Mouse (Mus musculus): ENCODE measurements around the gene Naip6. TPM values are rescaled to one million over a fixed set of nuclear protein-coding genes. Genes with fewer than 3 reads are reported as not detected.
"Not testable (repeated sequence)": the region's sequence is repeated elsewhere in the genome, so short reads cannot be mapped to it uniquely, and the experiment has no call there.

Gene Naip6
- total RNA-seq (2021): under 1 TPM; 0.09 to 0.11 TPM

DNA sequence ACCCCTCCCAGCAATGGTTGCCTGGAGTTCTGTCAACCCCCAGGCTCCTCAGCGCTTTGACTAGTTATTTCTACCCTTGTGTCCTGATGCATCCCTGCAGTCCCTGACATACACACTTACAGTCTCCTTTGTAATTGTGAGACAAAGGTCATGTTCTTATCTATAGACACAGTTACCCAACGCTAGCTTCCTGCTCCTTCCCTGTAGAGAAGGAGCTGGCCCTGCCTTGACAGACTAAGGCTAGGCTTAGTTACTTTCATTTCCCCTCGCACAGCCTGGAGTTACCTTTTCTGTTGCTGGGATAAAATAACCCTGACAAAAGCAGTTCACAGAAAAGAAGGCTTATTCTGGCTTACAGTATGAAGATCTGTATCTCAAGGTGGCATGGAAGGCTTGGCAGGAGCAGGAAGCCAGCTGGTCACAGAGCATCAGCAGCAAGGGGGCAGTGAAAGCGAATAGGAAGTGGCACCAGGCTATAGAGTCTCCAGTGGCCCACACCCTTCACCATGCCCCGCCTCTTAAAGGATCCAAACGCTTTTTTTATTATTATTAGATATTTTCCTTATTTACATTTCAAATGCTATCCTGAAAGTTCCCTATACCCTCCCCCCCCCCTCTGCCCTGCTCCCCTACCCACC, at the start of gene Naip6:
Gene Naip6, minus strand, starts transcription at position 419 of the 638 bp plus-strand sequence.
- intact Hi-C loops (cut with DNase I); DNase-seq (ENCODE audit: low spot score in 2 of 2): not testable (repeated sequence)

DNA sequence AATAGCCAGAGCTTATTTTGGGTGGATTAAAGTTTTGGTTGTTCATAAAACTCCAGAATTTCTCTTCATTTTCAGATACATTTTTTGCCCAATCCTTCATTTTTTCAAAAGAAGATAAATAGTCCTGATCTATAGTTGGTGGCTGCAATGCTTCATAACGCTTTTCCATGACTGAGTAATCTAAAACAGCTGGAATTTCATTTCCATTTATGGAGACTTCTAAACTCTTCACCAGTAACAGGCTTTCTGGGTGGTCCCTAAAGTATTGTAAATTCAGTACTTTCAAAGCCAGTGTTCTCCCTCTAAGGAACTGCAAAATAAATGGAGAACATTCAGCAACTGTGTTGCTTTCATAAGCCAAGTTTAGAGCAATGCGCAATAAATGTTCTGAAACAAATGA, 34.8 kb upstream of the Naip6 start:
- intact Hi-C loops (cut with DNase I); DNase-seq (ENCODE audit: low spot score in 2 of 2): not testable (repeated sequence)

DNA sequence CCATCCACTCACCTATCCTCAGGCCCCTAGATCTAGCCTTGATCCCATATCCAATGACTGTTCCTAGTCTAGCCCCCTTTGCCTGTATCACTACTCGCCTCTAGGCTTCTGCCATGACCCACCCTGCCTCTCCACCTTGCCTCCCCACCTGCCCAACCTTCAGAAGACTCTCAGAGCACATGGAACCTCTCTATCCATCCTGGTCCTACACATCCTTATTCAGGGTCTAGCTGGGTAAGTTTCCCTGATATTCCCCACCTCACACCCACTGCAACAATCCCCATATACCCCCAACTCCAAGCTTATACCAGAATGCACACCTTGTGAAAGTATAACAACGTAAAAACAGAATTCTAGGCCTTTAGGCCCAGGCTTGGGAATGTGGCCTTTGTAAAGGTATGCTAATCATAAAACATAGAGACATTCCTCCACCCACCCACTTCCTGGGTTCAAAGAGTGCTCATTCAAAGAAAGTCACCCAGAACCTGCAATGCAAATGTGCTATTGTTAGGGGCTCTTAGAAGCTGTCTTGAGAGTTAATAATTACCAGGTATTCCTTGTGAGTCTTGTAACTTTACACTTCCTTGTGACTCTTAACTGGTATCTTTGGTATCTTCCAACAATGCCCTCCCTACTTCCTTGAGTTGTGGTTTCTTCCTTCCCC, 32.2 kb upstream of the Naip6 start:
- intact Hi-C loops (cut with DNase I); DNase-seq (ENCODE audit: low spot score in 2 of 2): not testable (repeated sequence)

DNA sequence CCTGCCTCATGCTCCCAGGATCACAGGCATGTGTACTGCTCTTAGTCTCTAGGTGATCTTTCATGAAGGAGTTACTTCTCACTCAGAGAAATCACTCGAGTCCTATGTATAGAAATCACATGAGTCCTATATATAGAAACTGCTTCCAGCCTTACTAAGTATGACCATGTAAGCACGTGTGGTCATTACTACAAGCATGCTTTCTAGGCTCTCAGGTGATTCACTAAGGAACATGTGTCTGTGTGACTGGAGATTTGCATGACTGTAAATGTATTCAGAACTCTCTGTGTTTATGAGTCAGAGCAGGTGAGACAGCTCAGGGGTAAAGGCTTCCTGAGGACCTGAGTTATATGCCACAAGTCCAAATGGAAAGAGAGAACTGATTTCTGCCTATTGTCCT, 24.3 kb upstream of the Naip6 start:
- intact Hi-C loops (cut with DNase I): loop anchor here (2.0 kb wide), 1 partner anchor 79 kb away; no protein-coding TSS in a partner anchor
- DNase-seq (ENCODE audit: low spot score in 2 of 2): no peak

DNA sequence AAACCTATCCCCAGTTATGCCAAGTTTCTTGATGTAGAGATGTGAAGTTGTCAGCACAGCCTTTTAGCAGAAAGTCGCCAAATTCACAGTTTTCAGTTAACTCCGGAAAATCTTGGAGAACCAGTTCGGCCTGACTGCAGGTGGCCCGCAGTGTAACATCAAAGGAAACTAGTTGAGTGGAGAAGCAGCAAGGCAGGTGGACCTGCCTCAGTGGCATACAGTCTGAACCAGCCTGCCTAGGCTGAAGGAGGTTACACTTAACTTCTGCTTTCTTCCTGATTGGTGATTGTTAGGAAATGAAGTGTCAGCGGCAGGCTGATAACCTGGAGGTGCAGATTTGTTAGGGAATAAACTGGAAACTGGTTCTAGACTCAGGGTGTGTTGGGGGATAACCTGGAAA, 14.3 kb upstream of the Naip6 start:
- DNase-seq (ENCODE audit: low spot score in 2 of 2); intact Hi-C loops (cut with DNase I): not testable (repeated sequence)

DNA sequence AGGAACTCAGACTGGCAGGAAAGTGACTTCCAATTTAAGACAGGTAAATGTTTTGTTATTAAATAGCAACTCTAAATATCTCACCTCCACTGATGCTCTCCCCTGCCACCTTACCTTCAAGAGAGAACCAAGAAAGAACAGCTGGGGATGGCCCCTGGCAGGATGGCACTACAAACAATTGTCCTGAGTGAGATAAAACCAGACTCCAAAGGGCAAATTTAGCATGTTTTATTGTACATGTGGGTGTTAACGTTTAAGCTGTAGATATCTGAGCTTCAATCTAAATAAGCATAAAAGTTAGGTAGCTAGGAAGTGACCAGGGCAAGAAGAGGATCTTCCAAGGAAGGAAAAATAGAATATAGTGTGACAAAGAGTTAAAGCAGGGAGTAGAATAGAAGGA, 11.4 kb upstream of the Naip6 start:
- intact Hi-C loops (cut with DNase I): loop anchor here (10.0 kb wide), 1 partner anchor 74 kb away; no protein-coding TSS in a partner anchor

DNA sequence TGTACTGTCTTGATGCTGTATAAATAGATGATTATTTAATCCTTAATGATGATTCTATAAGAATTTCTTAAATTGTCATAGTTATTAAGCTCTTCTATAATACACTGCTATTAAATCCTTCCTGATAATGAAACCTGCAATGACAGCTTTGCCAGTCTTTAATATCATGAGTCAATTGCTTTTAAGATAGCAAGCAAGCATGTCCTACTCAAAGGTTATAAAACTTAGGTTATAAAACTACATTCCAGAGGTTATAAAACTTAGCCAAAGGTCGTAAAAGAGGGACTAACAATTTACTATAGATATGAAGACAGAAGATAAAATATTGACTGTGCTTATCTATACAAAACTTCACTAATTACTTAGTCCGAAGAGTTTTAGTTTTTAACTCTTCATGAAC, 10.6 kb upstream of the Naip6 start:
- intact Hi-C loops (cut with DNase I): loop anchor here (10.0 kb wide), 1 partner anchor 73 kb away; no protein-coding TSS in a partner anchor
- DNase-seq (ENCODE audit: low spot score in 2 of 2): not testable (repeated sequence)

More for the DNA sequence above, 11.4 kb upstream of the Naip6 start:
- not testable (repeated sequence) for DNase-seq (ENCODE audit: low spot score in 2 of 2)

DNA sequence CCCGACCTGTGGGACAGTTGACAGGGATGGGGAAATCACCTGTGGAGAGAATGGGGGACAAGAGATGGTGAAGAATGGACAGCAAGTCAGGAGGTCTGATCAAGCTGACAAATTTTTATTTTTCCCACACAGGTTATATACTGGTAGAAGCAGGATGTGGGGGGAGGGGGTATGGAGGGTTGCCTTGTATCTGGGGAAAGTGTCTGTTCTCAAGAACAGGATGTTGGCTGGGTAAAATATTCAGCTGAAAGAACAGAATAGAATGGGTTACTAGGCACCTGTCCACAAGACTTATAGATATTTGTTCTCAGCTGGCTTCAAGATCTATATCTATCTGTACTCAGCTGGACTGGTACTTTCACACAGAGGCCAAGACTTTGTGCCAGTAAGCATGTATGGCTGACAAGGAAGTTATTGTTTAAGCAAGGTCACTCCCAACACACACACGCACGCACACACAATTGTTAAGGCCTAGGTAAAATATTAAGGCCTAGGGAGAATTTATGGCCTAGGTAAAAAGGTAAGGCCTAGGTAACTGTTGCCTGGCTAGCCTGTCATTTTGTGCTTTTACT, 4.9 kb upstream of the Naip6 start:
- DNase-seq (ENCODE audit: low spot score in 2 of 2): not testable (repeated sequence)

DNA sequence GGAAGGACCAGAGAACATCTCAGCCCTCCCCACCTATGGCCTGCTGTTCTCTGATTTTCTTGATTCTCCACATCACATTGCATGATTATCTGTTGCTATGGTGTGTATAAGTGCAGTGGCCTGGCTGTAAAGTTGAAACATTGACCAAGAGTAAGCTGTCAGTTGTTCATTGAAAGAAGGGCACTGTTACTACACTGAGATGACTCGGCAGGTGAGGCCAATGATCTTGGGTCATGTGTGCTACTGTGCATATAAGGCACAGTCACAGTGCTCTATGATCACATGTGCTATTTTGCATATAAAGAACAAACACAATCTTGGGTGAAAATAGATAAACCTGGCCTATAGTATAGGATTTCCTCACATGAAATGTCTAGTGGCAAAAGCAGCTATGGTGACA, 32.9 kb downstream of the Naip6 start:
- intact Hi-C loops (cut with DNase I): no loop called here
- no peak for DNase-seq (ENCODE audit: low spot score in 2 of 2)

More for the DNA sequence above, 4.9 kb upstream of the Naip6 start:
- intact Hi-C loops (cut with DNase I): loop anchor here (10.0 kb wide), 1 partner anchor 68 kb away; no protein-coding TSS in a partner anchor

DNA sequence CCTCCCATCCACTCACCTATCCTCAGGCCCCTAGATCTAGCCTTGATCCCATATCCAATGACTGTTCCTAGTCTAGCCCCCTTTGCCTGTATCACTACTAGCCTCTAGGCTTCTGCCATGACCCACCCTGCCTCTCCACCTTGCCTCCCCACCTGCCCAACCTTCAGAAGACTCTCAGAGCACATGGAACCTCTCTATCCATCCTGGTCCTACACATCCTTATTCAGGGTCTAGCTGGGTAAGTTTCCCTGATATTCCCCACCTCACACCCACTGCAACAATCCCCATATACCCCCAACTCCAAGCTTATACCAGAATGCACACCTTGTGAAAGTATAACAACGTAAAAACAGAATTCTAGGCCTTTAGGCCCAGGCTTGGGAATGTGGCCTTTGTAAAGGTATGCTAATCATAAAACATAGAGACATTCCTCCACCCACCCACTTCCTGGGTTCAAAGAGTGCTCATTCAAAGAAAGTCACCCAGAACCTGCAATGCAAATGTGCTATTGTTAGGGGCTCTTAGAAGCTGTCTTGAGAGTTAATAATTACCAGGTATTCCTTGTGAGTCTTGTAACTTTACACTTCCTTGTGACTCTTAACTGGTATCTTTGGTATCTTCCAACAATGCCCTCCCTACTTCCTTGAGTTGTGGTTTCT, 45.9 kb downstream of the Naip6 start:
- DNase-seq (ENCODE audit: low spot score in 2 of 2); intact Hi-C loops (cut with DNase I): not testable (repeated sequence)

DNA sequence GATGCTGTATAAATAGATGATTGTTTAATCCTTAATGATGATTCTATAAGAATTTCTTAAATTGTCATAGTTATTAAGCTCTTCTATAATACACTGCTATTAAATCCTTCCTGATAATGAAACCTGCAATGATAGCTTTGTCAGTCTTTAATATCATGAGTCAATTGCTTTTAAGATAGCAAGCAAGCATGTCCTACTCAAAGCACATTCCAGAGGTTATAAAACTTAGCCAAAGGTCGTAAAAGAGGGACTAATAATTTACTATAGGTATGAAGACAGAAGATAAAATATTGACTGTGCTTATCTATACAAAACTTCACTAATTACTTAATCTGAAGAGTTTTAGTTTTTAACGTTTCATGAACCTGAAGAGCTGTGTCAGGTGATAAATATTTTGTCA, 60.5 kb downstream of the Naip6 start:
- intact Hi-C loops (cut with DNase I): loop anchor here (10.0 kb wide), 1 partner anchor 68 kb away; no protein-coding TSS in a partner anchor

DNA sequence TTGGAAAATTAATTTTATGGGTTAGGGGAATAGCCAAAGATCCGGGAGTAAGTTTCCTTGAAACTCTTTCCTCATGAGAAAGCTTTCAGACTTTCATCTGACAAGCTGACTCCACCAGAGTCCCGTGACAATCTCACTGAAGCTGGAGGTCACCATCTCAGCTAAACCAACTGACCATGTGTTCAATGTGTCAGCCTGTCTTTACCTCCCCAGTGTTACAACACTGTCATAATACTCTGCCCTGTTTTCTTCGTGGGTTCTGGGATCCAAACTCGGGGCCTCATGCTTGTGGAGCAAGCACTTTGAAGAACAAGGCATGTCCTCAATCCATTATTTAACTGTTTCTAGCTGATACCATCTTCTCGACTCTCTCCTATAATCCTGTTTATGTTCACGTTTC, 61.5 kb downstream of the Naip6 start:
- intact Hi-C loops (cut with DNase I): loop anchor here (10.0 kb wide), 1 partner anchor 69 kb away; no protein-coding TSS in a partner anchor
- not testable (repeated sequence) for DNase-seq (ENCODE audit: low spot score in 2 of 2)

More for the DNA sequence above, 60.5 kb downstream of the Naip6 start:
- not testable (repeated sequence) for DNase-seq (ENCODE audit: low spot score in 2 of 2)

DNA sequence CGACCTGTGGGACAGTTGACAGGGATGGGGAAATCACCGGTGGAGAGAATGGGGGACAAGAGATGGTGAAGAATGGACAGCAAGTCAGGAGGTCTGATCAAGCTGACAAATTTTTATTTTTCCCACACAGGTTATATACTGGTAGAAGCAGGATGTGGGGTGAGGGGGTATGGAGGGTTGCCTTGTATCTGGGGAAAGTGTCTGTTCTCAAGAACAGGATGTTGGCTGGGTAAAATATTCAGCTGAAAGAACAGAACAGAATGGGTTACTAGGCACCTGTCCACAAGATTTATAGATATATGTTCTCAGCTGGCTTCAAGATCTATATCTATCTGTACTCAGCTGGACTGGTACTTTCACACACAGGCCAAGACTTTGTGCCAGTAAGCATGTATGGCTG, 65.6 kb downstream of the Naip6 start:
- not testable (repeated sequence) for DNase-seq (ENCODE audit: low spot score in 2 of 2)
- intact Hi-C loops (cut with DNase I): loop anchor here (10.0 kb wide), 1 partner anchor 73 kb away; no protein-coding TSS in a partner anchor

DNA sequence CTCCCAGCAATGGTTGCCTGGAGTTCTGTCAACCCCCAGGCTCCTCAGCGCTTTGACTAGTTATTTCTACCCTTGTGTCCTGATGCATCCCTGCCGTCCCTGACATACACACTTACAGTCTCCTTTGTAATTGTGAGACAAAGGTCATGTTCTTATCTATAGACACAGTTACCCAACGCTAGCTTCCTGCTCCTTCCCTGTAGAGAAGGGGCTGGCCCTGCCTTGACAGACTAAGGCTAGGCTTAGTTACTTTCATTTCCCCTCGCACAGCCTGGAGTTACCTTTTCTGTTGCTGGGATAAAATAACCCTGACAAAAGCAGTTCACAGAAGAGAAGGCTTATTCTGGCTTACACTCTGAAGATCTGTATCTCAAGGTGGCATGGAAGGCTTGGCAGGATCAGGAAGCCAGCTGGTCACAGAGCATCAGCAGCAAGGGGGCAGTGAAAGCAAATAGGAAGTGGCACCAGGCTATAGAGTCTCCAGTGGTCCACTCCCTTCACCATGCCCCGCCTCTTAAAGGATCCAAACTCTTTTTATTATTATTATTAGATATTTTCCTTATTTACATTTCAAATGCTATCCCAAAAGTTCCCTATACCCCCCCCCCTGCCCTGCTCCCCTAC, 70.5 kb downstream of the Naip6 start:
- DNase-seq (ENCODE audit: low spot score in 2 of 2); intact Hi-C loops (cut with DNase I): not testable (repeated sequence)

DNA sequence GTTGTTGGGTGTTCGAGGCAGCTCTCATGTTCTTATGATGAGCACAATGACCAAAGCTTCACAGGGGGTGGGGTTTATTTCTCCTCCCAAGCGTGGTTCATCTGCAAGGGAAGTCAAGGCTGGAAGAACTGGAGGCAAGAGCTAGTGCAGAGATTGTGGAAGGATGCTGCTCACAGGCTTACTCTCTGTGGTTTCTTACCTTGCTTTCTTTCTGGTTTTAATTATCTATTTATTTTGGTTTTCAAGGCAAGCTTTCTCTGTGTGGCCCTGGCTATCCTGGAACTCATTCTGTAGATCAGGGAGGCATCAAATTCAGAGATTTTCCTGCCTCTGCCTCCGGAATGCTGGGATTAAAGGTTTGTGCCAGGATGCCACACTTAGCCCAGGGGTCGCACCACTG, 71.3 kb downstream of the Naip6 start, which contains the start of gene Naip5:
Gene Naip5, minus strand, starts transcription at position 101 of the 400 bp plus-strand sequence.
- DNase-seq (ENCODE audit: low spot score in 2 of 2); intact Hi-C loops (cut with DNase I): not testable (repeated sequence)

DNA sequence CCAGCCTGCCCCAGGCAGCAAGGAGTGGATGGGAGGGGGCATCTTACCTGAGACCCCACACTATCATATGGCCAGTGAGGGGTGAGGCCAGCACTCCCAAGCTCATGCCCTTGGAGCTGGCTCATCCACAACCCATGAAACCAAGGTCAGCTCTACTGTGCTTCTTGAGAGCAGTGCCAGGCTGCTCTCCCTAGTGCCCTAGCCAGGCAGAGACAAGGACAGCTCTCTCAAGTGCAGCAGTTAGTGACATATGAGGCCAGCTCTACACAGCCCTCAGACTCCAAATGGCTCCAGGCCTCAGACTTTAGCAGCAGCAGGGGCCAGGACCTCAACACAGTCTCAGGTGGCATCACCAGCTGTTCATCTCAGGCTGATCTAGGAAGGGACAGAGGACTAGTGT, 73.8 kb downstream of the Naip6 start:
- intact Hi-C loops (cut with DNase I): no loop called here

More for the DNA sequence above, 73.8 kb downstream of the Naip6 start:
- no peak for DNase-seq (ENCODE audit: low spot score in 2 of 2)
